Mouse (Mus musculus) kidney, postnatal 4 days (tissue): ENCODE data around the gene Acsm4.
A peak's percentile ranks its signal among the peaks of the same experiment; 100 is the strongest.
"Not testable (repeated sequence)": the region's sequence is repeated elsewhere in the genome, so short reads cannot be mapped to it uniquely, and the experiment has no call there.

Experiments used
- DNase-seq, 2 experiments: peaks; one replicate each; pipeline ENCODE4 v3.0.0; 2021; ENCODE audit warnings: mixed read lengths in 2 of 2

Acsm4 gene

GRCm38 (mm10) chr7:119689726-119690125 is at the start of gene Acsm4:
Gene Acsm4, plus strand, starts transcription at chr7:119690026.
- DNase-seq, result no peak

GRCm38 (mm10) chr7:119642307-119642706 is 47.5 kb upstream of the Acsm4 start:
- no peak for DNase-seq

GRCm38 (mm10) chr7:119667893-119668292 is 21.9 kb upstream of the Acsm4 start:
- no peak for DNase-seq

- peak in 1 of 2 experiments; percentile 8 for DNase-seq
Observed at GRCm38 (mm10) chr7:119670395-119670794, 19.4 kb upstream of the Acsm4 start.

- DNase-seq, result peak; percentile 60 to 67
Observed at GRCm38 (mm10) chr7:119670925-119671324, 18.9 kb upstream of the Acsm4 start.

GRCm38 (mm10) chr7:119673465-119673864 is 16.4 kb upstream of the Acsm4 start:
- peak; percentile 38 to 56 for DNase-seq

GRCm38 (mm10) chr7:119680107-119680506 is 9.7 kb upstream of the Acsm4 start:
- DNase-seq, result no peak

GRCm38 (mm10) chr7:119682699-119683098 is 7.1 kb upstream of the Acsm4 start:
- no peak for DNase-seq

- DNase-seq, result no peak
Observed at GRCm38 (mm10) chr7:119692302-119692701, 2.5 kb downstream of the Acsm4 start.

- DNase-seq, result no peak
Observed at GRCm38 (mm10) chr7:119694926-119695325, 5.1 kb downstream of the Acsm4 start.

GRCm38 (mm10) chr7:119714111-119714510 is 24.3 kb downstream of the Acsm4 start:
- no peak for DNase-seq

- peak; percentile 99 for DNase-seq
Observed at GRCm38 (mm10) chr7:119720253-119720946, 30.6 kb downstream of the Acsm4 start, which contains the start of gene Thumpd1. Gene Thumpd1, minus strand, starts transcription at chr7:119720798.

GRCm38 (mm10) chr7:119720947-119721310 is 31.1 kb downstream of the Acsm4 start:
- peak in 1 of 2 experiments; percentile 23 for DNase-seq

GRCm38 (mm10) chr7:119727621-119728020 is 37.8 kb downstream of the Acsm4 start:
- DNase-seq, result no peak

GRCm38 (mm10) chr7:119731262-119731661 is 41.4 kb downstream of the Acsm4 start:
- not testable (repeated sequence) for DNase-seq

- no peak for DNase-seq
Observed at GRCm38 (mm10) chr7:119738877-119739276, 49.1 kb downstream of the Acsm4 start.

- peak in 1 of 2 experiments; percentile 28 for DNase-seq
Observed at GRCm38 (mm10) chr7:119739798-119740468, 50.1 kb downstream of the Acsm4 start.

GRCm38 (mm10) chr7:119744321-119744720 is 54.5 kb downstream of the Acsm4 start:
- peak; percentile 43 to 59 for DNase-seq

- DNase-seq, result no peak
Observed at GRCm38 (mm10) chr7:119745869-119746268, 56.0 kb downstream of the Acsm4 start.

GRCm38 (mm10) chr7:119748761-119749160 is 58.9 kb downstream of the Acsm4 start:
- no peak for DNase-seq

GRCm38 (mm10) chr7:119749942-119750341 is 60.1 kb downstream of the Acsm4 start:
- no peak for DNase-seq

- DNase-seq, result no peak
Observed at GRCm38 (mm10) chr7:119753696-119754095, 63.9 kb downstream of the Acsm4 start.

GRCm38 (mm10) chr7:119760527-119760951 is 70.7 kb downstream of the Acsm4 start, which contains the start of gene Acsm3:
Gene Acsm3, plus strand, starts transcription at chr7:119760923.
- peak; percentile 6 to 22 for DNase-seq

GRCm38 (mm10) chr7:119762166-119762697 is 72.4 kb downstream of the Acsm4 start:
- no peak for DNase-seq
